Comparison of ENCODE assay signal across 15 mouse cellular contexts in genomic region chr10:110160894-110161293, GRCm38 (mm10).
DNase-seq lines count a peak whose midpoint lies in the region; ATAC-seq lines count a peak whose summit lies in the region.
"Had no signal": no experiment of that assay in that cellular context is flagged by ENCODE, and none has a peak within 500 bp of the region (broad histone marks: within the 10 kb centered on the region; RNA-seq: fewer than 3 reads in every experiment).

No protein-coding gene starts in this region.

- H3K27me3 ChIP-seq in neural tube, embryonic 11.5 days (ENCODE audit: control insufficient read depth, insufficient read depth, low read length) = no peaks in the 10 kb centered on the region
- H3K27me3 ChIP-seq: embryonic facial prominence, embryonic 15.5 days had no signal

- intact Hi-C loops in left cerebral cortex, postnatal 36 days (cut with DNase I) = no loop called here

- H3K9ac ChIP-seq in neural tube, embryonic 11.5 days (ENCODE audit: low read length) = no peak overlapping the region
- H3K9ac ChIP-seq: embryonic facial prominence, embryonic 15.5 days had no signal

- H3K36me3 ChIP-seq in neural tube, embryonic 11.5 days (ENCODE audit: control insufficient read depth, insufficient read depth, low read length) = no peaks in the 10 kb centered on the region
- H3K36me3 ChIP-seq: embryonic facial prominence, embryonic 15.5 days had no signal

- H3K4me2 ChIP-seq in neural tube, embryonic 11.5 days (ENCODE audit: low read depth) = no peak overlapping the region
- H3K4me2 ChIP-seq: embryonic facial prominence, embryonic 15.5 days had no signal

- peak; percentile 12 for DNase-seq in embryo, embryonic 11 days
- no peak for DNase-seq in embryo, embryonic 9.5 days (ENCODE audit: extremely low spot score)
- DNase-seq in neural tube, embryonic 11.5 days (ENCODE audit: low spot score) = no peak
- DNase-seq in neural tube, embryonic 10.5 days (ENCODE audit: extremely low spot score, low spot score) = no peak
- no peak for DNase-seq in left cerebral cortex, adult 18-20 months (ENCODE audit: low spot score in 2 of 2)
- no peak for DNase-seq in left cerebral cortex, postnatal 36 days (ENCODE audit: low spot score in 2 of 2)
- DNase-seq: adrenal gland, postnatal 36 days; cerebellum, adult 18-20 months; heart, adult 2 months; heart, postnatal 4 days; kidney, postnatal 10 days; lung, adult 2 months had no signal

- 0 out of 2 replicates have a peak, but pooled peaks cover 4% of the 10 kb centered on the region for H3K4me1 ChIP-seq in neural tube, embryonic 11.5 days (ENCODE audit: control insufficient read depth, insufficient read depth, low read length)

- 47% methylated on average over 5 of the region's 5 CpGs for WGBS in neural tube, embryonic 11.5 days

- H3K27ac ChIP-seq in neural tube, embryonic 11.5 days (ENCODE audit: low read depth, low read length) = 0 out of 2 replicates have a peak overlapping the region, but pooled peaks have one; percentile 14
- H3K27ac ChIP-seq: embryonic facial prominence, embryonic 15.5 days; heart, adult 2 months had no signal

- H3K4me3 ChIP-seq in neural tube, embryonic 11.5 days (ENCODE audit: low read depth, low read length) = no peak overlapping the region
- H3K4me3 ChIP-seq: embryonic facial prominence, embryonic 15.5 days; heart, adult 2 months had no signal

- H3K9me3 ChIP-seq in neural tube, embryonic 11.5 days (ENCODE audit: control insufficient read depth, low read length) = no peaks in the 10 kb centered on the region
- H3K9me3 ChIP-seq: embryonic facial prominence, embryonic 15.5 days had no signal

- ATAC-seq in neural tube, embryonic 11.5 days (ENCODE audit: insufficient read depth, low FRiP score, low TSS enrichment) = peak; percentile 65
- 0 out of 2 replicates have a peak, but pooled peaks have one; percentile 37 for ATAC-seq in megakaryocyte-erythroid progenitor cell, adult 5-6 weeks (replicated peaks; ENCODE audit: low FRiP score, low TSS enrichment, poor library complexity, severe bottlenecking)
- no peak for ATAC-seq in megakaryocyte, adult 5-6 weeks (ENCODE audit: poor library complexity, severe bottlenecking)
